Mouse (Mus musculus) neural tube, embryonic 14.5 days (tissue): ENCODE data around the gene Ndfip2. TPM values are rescaled to one million over a fixed set of nuclear protein-coding genes. Genes with fewer than 3 reads are reported as not detected.

ENCODE experiments used
- ATAC-seq: fragments of 200-750 bp; cut with Nextera tagmentation; 2 replicates; pipeline ENCODE4 v1.8.0; 2017; ENCODE audit warnings: low read depth, mild to moderate bottlenecking, moderate TSS enrichment, moderate library complexity
- H3K27ac ChIP-seq: fragments of 300-500 bp; sonication (generic); 2 replicates; pipeline ENCODE4 v1.5.1; 2014; ENCODE audit warnings: low read depth, mild to moderate bottlenecking, control low read depth, low read length, moderate library complexity, mixed read lengths
- H3K27me3 ChIP-seq: fragments of 300-500 bp; sonication (generic); 2 replicates; pipeline ENCODE4 v1.6.1; 2014; ENCODE audit warnings: low read length; ENCODE audit not compliant: control insufficient read depth, insufficient read depth
- H3K36me3 ChIP-seq: fragments of 300-500 bp; sonication (generic); 2 replicates; pipeline ENCODE4 v1.6.1; 2014; ENCODE audit warnings: low read length, mixed read lengths; ENCODE audit not compliant: control insufficient read depth, insufficient read depth
- H3K4me1 ChIP-seq: fragments of 300-500 bp; sonication (generic); 2 replicates; pipeline ENCODE4 v1.6.1; 2014; ENCODE audit warnings: low read length; ENCODE audit not compliant: control insufficient read depth, insufficient read depth
- H3K4me2 ChIP-seq: fragments of 300-500 bp; sonication (generic); 2 replicates; pipeline ENCODE4 v1.6.1; 2014; ENCODE audit warnings: mild to moderate bottlenecking, low read depth, low read length, control low read depth
- H3K4me3 ChIP-seq: fragments of 300-500 bp; sonication (generic); 2 replicates; pipeline ENCODE4 v1.5.1; 2014; ENCODE audit warnings: low read depth, low read length, control low read depth, mixed read lengths
- H3K9ac ChIP-seq: fragments of 300-500 bp; sonication (generic); replicated peaks from 2 replicates; pipeline ENCODE4 v1.6.1; 2014; ENCODE audit warnings: low read depth, mild to moderate bottlenecking, control low read depth, low read length, mixed read lengths
- H3K9me3 ChIP-seq: fragments of 300-500 bp; sonication (generic); 2 replicates; pipeline ENCODE4 v1.6.1; 2016; ENCODE audit warnings: low read length; ENCODE audit not compliant: control insufficient read depth
- WGBS: fragments of 180-500 bp; shearing (Covaris S2); extraction: QIAGEN DNeasy Blood & Tissue Kit; methylation state at CpG from one replicate; pipeline ENCODE4 v1.1.7; 2014; 5-methylcytosine and 5-hydroxymethylcytosine counted together
- polyA plus RNA-seq: library from polyadenylated mRNA; unstranded; fragments of >200 nt; fragmentation: Nextera tagmentation; extraction: Ambion mirVana; gene quantifications from 2 replicates; pipeline ENCODE4 v1.2.1, GENCODE M21; 2014

Ndfip2 gene
- 139 and 141 TPM in 2 replicates for polyA plus RNA-seq

GRCm38 (mm10) chr14:105258379-105259034 is at the start of gene Ndfip2:
TSS of gene Ndfip2 (plus strand) at chr14:105258573.
- Histone ChIP-seq H3K4me2 (peak within 1 kb of the TSS; percentile 62), H3K4me1 (peaks cover 6% of the 10 kb centered on the region), H3K27ac (peak within 1 kb of the TSS; percentile 94), H3K9ac (peak within 1 kb of the TSS; percentile 91), H3K9me3 (no peaks in the 10 kb centered on the region), H3K4me3 (peak within 1 kb of the TSS; percentile 91), H3K36me3 (no peaks in the 10 kb centered on the region), H3K27me3 (0 out of 2 replicates have a peak, but pooled peaks cover 2% of the 10 kb centered on the region)
- ATAC-seq = peak; percentile 98
- under 1% methylated on average over 47 of the region's 70 CpGs for WGBS

- no peaks in the 10 kb centered on the region for H3K4me1 ChIP-seq
- H3K9ac ChIP-seq = no peak overlapping the region
- no peaks in the 10 kb centered on the region for H3K9me3 ChIP-seq
- H3K27ac ChIP-seq = no peak overlapping the region
- no peak for ATAC-seq
- H3K4me2 ChIP-seq = no peak overlapping the region
- no peaks in the 10 kb centered on the region for H3K36me3 ChIP-seq
- WGBS = 83% methylated on average over 9 of the region's 9 CpGs
- H3K27me3 ChIP-seq = no peaks in the 10 kb centered on the region
- no peak overlapping the region for H3K4me3 ChIP-seq
Measured at GRCm38 (mm10) chr14:105219525-105220376, 38.6 kb upstream of the Ndfip2 start.

- H3K9me3 ChIP-seq = no peaks in the 10 kb centered on the region
- no peak for ATAC-seq
- H3K4me3 ChIP-seq = no peak overlapping the region
- H3K27ac ChIP-seq = no peak overlapping the region
- no peaks in the 10 kb centered on the region for H3K36me3 ChIP-seq
- H3K27me3 ChIP-seq = no peaks in the 10 kb centered on the region
- WGBS = 85% methylated on average over 4 of the region's 4 CpGs
- H3K4me2 ChIP-seq = no peak overlapping the region
- no peaks in the 10 kb centered on the region for H3K4me1 ChIP-seq
- no peak overlapping the region for H3K9ac ChIP-seq
Measured at GRCm38 (mm10) chr14:105222240-105222639, 36.1 kb upstream of the Ndfip2 start.

- Histone ChIP-seq H3K4me1 (no peaks in the 10 kb centered on the region), H3K9ac (no peak overlapping the region), H3K27ac (no peak overlapping the region), H3K36me3 (no peaks in the 10 kb centered on the region), H3K4me3 (no peak overlapping the region), H3K4me2 (no peak overlapping the region), H3K9me3 (no peaks in the 10 kb centered on the region), H3K27me3 (no peaks in the 10 kb centered on the region)
- ATAC-seq = no peak
- 92% methylated on average over 4 of the region's 4 CpGs for WGBS
Measured at GRCm38 (mm10) chr14:105225790-105226189, 32.6 kb upstream of the Ndfip2 start.

GRCm38 (mm10) chr14:105232421-105232820 is 26.0 kb upstream of the Ndfip2 start:
- no peaks in the 10 kb centered on the region for H3K9me3 ChIP-seq
- H3K4me3 ChIP-seq = no peak overlapping the region
- no peak for ATAC-seq
- H3K36me3 ChIP-seq = no peaks in the 10 kb centered on the region
- no peaks in the 10 kb centered on the region for H3K27me3 ChIP-seq
- 55% methylated on average over 6 of the region's 6 CpGs for WGBS
- no peak overlapping the region for H3K4me2 ChIP-seq
- H3K27ac ChIP-seq = no peak overlapping the region
- no peak overlapping the region for H3K9ac ChIP-seq
- no peaks in the 10 kb centered on the region for H3K4me1 ChIP-seq

GRCm38 (mm10) chr14:105236596-105236995 is 21.8 kb upstream of the Ndfip2 start:
- Histone ChIP-seq H3K27ac (no peak overlapping the region), H3K36me3 (no peaks in the 10 kb centered on the region), H3K4me1 (no peaks in the 10 kb centered on the region), H3K9ac (no peak overlapping the region), H3K9me3 (no peaks in the 10 kb centered on the region), H3K4me2 (no peak overlapping the region), H3K27me3 (no peaks in the 10 kb centered on the region), H3K4me3 (no peak overlapping the region)
- no peak for ATAC-seq
- 62% methylated on average over 4 of the region's 4 CpGs for WGBS

GRCm38 (mm10) chr14:105237736-105238135 is 20.6 kb upstream of the Ndfip2 start:
- 85% methylated on average over 9 of the region's 9 CpGs for WGBS

GRCm38 (mm10) chr14:105238450-105239038 is 19.8 kb upstream of the Ndfip2 start:
- Histone ChIP-seq H3K4me2 (no peak overlapping the region), H3K27me3 (no peaks in the 10 kb centered on the region), H3K4me1 (no peaks in the 10 kb centered on the region), H3K9me3 (no peaks in the 10 kb centered on the region), H3K36me3 (no peaks in the 10 kb centered on the region), H3K27ac (no peak overlapping the region), H3K4me3 (no peak overlapping the region), H3K9ac (no peak overlapping the region)
- ATAC-seq = no peak
- WGBS = 69% methylated on average over 5 of the region's 5 CpGs

More at GRCm38 (mm10) chr14:105237736-105238135, 20.6 kb upstream of the Ndfip2 start:
- no peak for ATAC-seq
- no peak overlapping the region for H3K9ac ChIP-seq
- H3K4me2 ChIP-seq = no peak overlapping the region
- H3K4me3 ChIP-seq = no peak overlapping the region
- H3K9me3 ChIP-seq = no peaks in the 10 kb centered on the region
- H3K4me1 ChIP-seq = no peaks in the 10 kb centered on the region
- H3K27me3 ChIP-seq = no peaks in the 10 kb centered on the region
- no peaks in the 10 kb centered on the region for H3K36me3 ChIP-seq
- H3K27ac ChIP-seq = no peak overlapping the region

GRCm38 (mm10) chr14:105240120-105240519 is 18.3 kb upstream of the Ndfip2 start:
- no peaks in the 10 kb centered on the region for H3K4me1 ChIP-seq
- H3K36me3 ChIP-seq = no peaks in the 10 kb centered on the region
- 82% methylated on average over 10 of the region's 10 CpGs for WGBS
- H3K9ac ChIP-seq = no peak overlapping the region
- no peak overlapping the region for H3K4me2 ChIP-seq
- H3K27me3 ChIP-seq = no peaks in the 10 kb centered on the region
- no peak overlapping the region for H3K4me3 ChIP-seq
- H3K27ac ChIP-seq = no peak overlapping the region
- no peak for ATAC-seq
- H3K9me3 ChIP-seq = no peaks in the 10 kb centered on the region
